Mouse (Mus musculus) forebrain, embryonic 15.5 days (tissue): ENCODE measurements around the gene Pbld1. TPM values are rescaled to one million over a fixed set of nuclear protein-coding genes. Genes with fewer than 3 reads are reported as not detected.
"Not testable (repeated sequence)": the region's sequence is repeated elsewhere in the genome, so short reads cannot be mapped to it uniquely, and the experiment has no call there.

Source experiments
- ATAC-seq: fragments of 200-750 bp; cut with Nextera tagmentation; replicated peaks from 2 replicates; pipeline ENCODE4 v1.8.0; 2017; ENCODE audit warnings: mild to moderate bottlenecking, moderate TSS enrichment, moderate library complexity
- H3K27ac ChIP-seq: fragments of 300-500 bp; sonication (generic); replicated peaks from 2 replicates; pipeline ENCODE4 v1.5.1; 2015; ENCODE audit warnings: mild to moderate bottlenecking, inconsistent platforms
- H3K27me3 ChIP-seq: fragments of 300-500 bp; sonication (generic); 2 replicates; pipeline ENCODE4 v1.6.1; 2015; ENCODE audit warnings: inconsistent platforms
- H3K36me3 ChIP-seq: fragments of 300-500 bp; sonication (generic); 2 replicates; pipeline ENCODE4 v1.6.1; 2015; ENCODE audit warnings: mild to moderate bottlenecking, inconsistent platforms
- H3K4me1 ChIP-seq: fragments of 300-500 bp; sonication (generic); 2 replicates; pipeline ENCODE4 v1.6.1; 2015; ENCODE audit warnings: inconsistent platforms
- H3K4me2 ChIP-seq: fragments of 300-500 bp; sonication (generic); replicated peaks from 2 replicates; pipeline ENCODE4 v1.6.1; 2015; ENCODE audit warnings: mild to moderate bottlenecking, inconsistent platforms
- H3K4me3 ChIP-seq: fragments of 300-500 bp; sonication (generic); 2 replicates; pipeline ENCODE4 v1.5.1; 2015; ENCODE audit warnings: mild to moderate bottlenecking, inconsistent platforms
- H3K9ac ChIP-seq: fragments of 300-500 bp; sonication (generic); replicated peaks from 2 replicates; pipeline ENCODE4 v1.6.1; 2015; ENCODE audit warnings: mild to moderate bottlenecking, inconsistent platforms
- H3K9me3 ChIP-seq: fragments of 300-500 bp; sonication (generic); 2 replicates; pipeline ENCODE4 v1.6.1; 2016; ENCODE audit warnings: inconsistent platforms
- WGBS: fragments of 180-500 bp; shearing (Covaris S2); methylation state at CpG from one replicate; pipeline ENCODE4 v1.1.7; 2015; ENCODE audit warnings: mixed read lengths; 5-methylcytosine and 5-hydroxymethylcytosine counted together
- polyA plus RNA-seq: library from polyadenylated mRNA; unstranded; fragments of >200 nt; fragmentation: Nextera tagmentation; extraction: Ambion mirVana; gene quantifications from 2 replicates; pipeline ENCODE4 v1.2.1, GENCODE M21; 2015

Gene Pbld1
- polyA plus RNA-seq, 1 experiment from 2014 or later, result 0.87 TPM

GRCm38 (mm10) chr10:63049106-63049505 is 10.9 kb upstream of the Pbld1 start:
- no peaks in the 10 kb centered on the region for H3K4me1 ChIP-seq
- H3K27ac ChIP-seq, result no peak overlapping the region
- 85% methylated on average over 2 of the region's 2 CpGs for WGBS
- H3K4me2 ChIP-seq, result no peak overlapping the region
- H3K27me3 ChIP-seq, result no peaks in the 10 kb centered on the region
- no peak overlapping the region for H3K9ac ChIP-seq
- no peaks in the 10 kb centered on the region for H3K9me3 ChIP-seq
- no peaks in the 10 kb centered on the region for H3K36me3 ChIP-seq
- no peak for ATAC-seq
- no peak overlapping the region for H3K4me3 ChIP-seq

- no peak for ATAC-seq
- Histone ChIP-seq H3K36me3 (no peaks in the 10 kb centered on the region), H3K4me2 (no peak overlapping the region), H3K27ac (no peak overlapping the region), H3K4me1 (no peaks in the 10 kb centered on the region), H3K27me3 (no peaks in the 10 kb centered on the region), H3K9me3 (no peaks in the 10 kb centered on the region), H3K9ac (no peak overlapping the region), H3K4me3 (no peak overlapping the region)
- WGBS, result 73% methylated on average over 7 of the region's 7 CpGs
Observed at GRCm38 (mm10) chr10:63051267-63051666, 8.7 kb upstream of the Pbld1 start.

GRCm38 (mm10) chr10:63052011-63052410 is 8.0 kb upstream of the Pbld1 start:
- no peak for ATAC-seq
- no peak overlapping the region for H3K4me3 ChIP-seq
- no peaks in the 10 kb centered on the region for H3K9me3 ChIP-seq
- H3K27ac ChIP-seq, result no peak overlapping the region
- no peak overlapping the region for H3K4me2 ChIP-seq
- no peaks in the 10 kb centered on the region for H3K27me3 ChIP-seq
- 89% methylated on average over 6 of the region's 6 CpGs for WGBS
- no peaks in the 10 kb centered on the region for H3K36me3 ChIP-seq
- no peak overlapping the region for H3K9ac ChIP-seq
- H3K4me1 ChIP-seq, result no peaks in the 10 kb centered on the region

GRCm38 (mm10) chr10:63053007-63053406 is 7.0 kb upstream of the Pbld1 start:
- H3K4me2 ChIP-seq, result no peak overlapping the region
- no peaks in the 10 kb centered on the region for H3K9me3 ChIP-seq
- no peak overlapping the region for H3K27ac ChIP-seq
- H3K4me3 ChIP-seq, result no peak overlapping the region
- H3K27me3 ChIP-seq, result no peaks in the 10 kb centered on the region
- no peaks in the 10 kb centered on the region for H3K4me1 ChIP-seq
- H3K9ac ChIP-seq, result no peak overlapping the region
- WGBS, result 61% methylated on average over 6 of the region's 6 CpGs
- ATAC-seq, result no peak
- no peaks in the 10 kb centered on the region for H3K36me3 ChIP-seq

- H3K36me3 ChIP-seq, H3K4me1 ChIP-seq, H3K27ac ChIP-seq, H3K4me2 ChIP-seq, ATAC-seq, H3K27me3 ChIP-seq, H3K9me3 ChIP-seq, H3K4me3 ChIP-seq, H3K9ac ChIP-seq: not testable (repeated sequence)
- 89% methylated on average over 6 of the region's 6 CpGs for WGBS
Observed at GRCm38 (mm10) chr10:63054071-63054470, 5.9 kb upstream of the Pbld1 start.

GRCm38 (mm10) chr10:63054586-63054985 is 5.4 kb upstream of the Pbld1 start:
- 94% methylated on average over 2 of the region's 2 CpGs for WGBS
- no peak for ATAC-seq

GRCm38 (mm10) chr10:63056966-63057750 is 2.8 kb upstream of the Pbld1 start:
- Histone ChIP-seq H3K36me3 (no peaks in the 10 kb centered on the region), H3K27ac (no peak overlapping the region), H3K4me2 (no peak overlapping the region), H3K9me3 (no peaks in the 10 kb centered on the region), H3K4me1 (0 out of 2 replicates have a peak, but pooled peaks cover 3% of the 10 kb centered on the region), H3K27me3 (no peaks in the 10 kb centered on the region), H3K9ac (no peak overlapping the region), H3K4me3 (no peak overlapping the region)
- 45% methylated on average over 24 of the region's 24 CpGs for WGBS
- ATAC-seq, result no peak

More at GRCm38 (mm10) chr10:63054586-63054985, 5.4 kb upstream of the Pbld1 start:
- H3K9me3 ChIP-seq, result no peaks in the 10 kb centered on the region
- H3K36me3 ChIP-seq, result no peaks in the 10 kb centered on the region
- H3K27me3 ChIP-seq, result no peaks in the 10 kb centered on the region
- no peak overlapping the region for H3K9ac ChIP-seq
- H3K4me1 ChIP-seq, result no peaks in the 10 kb centered on the region
- H3K4me2 ChIP-seq, result no peak overlapping the region
- H3K27ac ChIP-seq, result no peak overlapping the region
- no peak overlapping the region for H3K4me3 ChIP-seq

GRCm38 (mm10) chr10:63060406-63060805 is 444 bp downstream of the Pbld1 start:
- Histone ChIP-seq H3K36me3 (no peaks in the 10 kb centered on the region), H3K4me3 (no peak overlapping the region), H3K27me3 (no peaks in the 10 kb centered on the region), H3K27ac (no peak overlapping the region), H3K4me1 (0 out of 2 replicates have a peak, but pooled peaks cover 3% of the 10 kb centered on the region), H3K9ac (no peak overlapping the region), H3K4me2 (no peak overlapping the region), H3K9me3 (no peaks in the 10 kb centered on the region)
- 58% methylated on average over 11 of the region's 11 CpGs for WGBS
- ATAC-seq, result no peak

- no peak for ATAC-seq
- H3K4me3 ChIP-seq, result no peak overlapping the region
- H3K36me3 ChIP-seq, result no peaks in the 10 kb centered on the region
- H3K27ac ChIP-seq, result no peak overlapping the region
- H3K27me3 ChIP-seq, result no peaks in the 10 kb centered on the region
- 83% methylated on average over 12 of the region's 12 CpGs for WGBS
- no peaks in the 10 kb centered on the region for H3K9me3 ChIP-seq
- H3K9ac ChIP-seq, result no peak overlapping the region
- H3K4me1 ChIP-seq, result 0 out of 2 replicates have a peak, but pooled peaks cover 3% of the 10 kb centered on the region
- no peak overlapping the region for H3K4me2 ChIP-seq
Observed at GRCm38 (mm10) chr10:63061266-63061665, 1.3 kb downstream of the Pbld1 start.

- Histone ChIP-seq H3K27me3 (no peaks in the 10 kb centered on the region), H3K27ac (no peak overlapping the region), H3K9me3 (no peaks in the 10 kb centered on the region), H3K36me3 (no peaks in the 10 kb centered on the region), H3K4me2 (no peak overlapping the region), H3K4me1 (0 out of 2 replicates have a peak, but pooled peaks cover 3% of the 10 kb centered on the region), H3K9ac (no peak overlapping the region), H3K4me3 (no peak overlapping the region)
- WGBS, result 91% methylated on average over 5 of the region's 5 CpGs
- ATAC-seq, result no peak
Observed at GRCm38 (mm10) chr10:63062696-63063095, 2.7 kb downstream of the Pbld1 start.

- no peak overlapping the region for H3K27ac ChIP-seq
- ATAC-seq, result no peak
- H3K9ac ChIP-seq, result no peak overlapping the region
- no peaks in the 10 kb centered on the region for H3K9me3 ChIP-seq
- 76% methylated on average over 7 of the region's 7 CpGs for WGBS
- no peaks in the 10 kb centered on the region for H3K27me3 ChIP-seq
- no peaks in the 10 kb centered on the region for H3K36me3 ChIP-seq
- H3K4me3 ChIP-seq, result no peak overlapping the region
- H3K4me2 ChIP-seq, result no peak overlapping the region
- H3K4me1 ChIP-seq, result 0 out of 2 replicates have a peak, but pooled peaks cover 3% of the 10 kb centered on the region
Observed at GRCm38 (mm10) chr10:63063365-63063764, 3.4 kb downstream of the Pbld1 start.

- Histone ChIP-seq H3K9ac (no peak overlapping the region), H3K9me3 (no peaks in the 10 kb centered on the region), H3K4me3 (no peak overlapping the region), H3K4me2 (no peak overlapping the region), H3K27me3 (no peaks in the 10 kb centered on the region), H3K4me1 (0 out of 2 replicates have a peak, but pooled peaks cover 3% of the 10 kb centered on the region), H3K36me3 (no peaks in the 10 kb centered on the region), H3K27ac (no peak overlapping the region)
- no peak for ATAC-seq
- 89% methylated on average over 9 of the region's 9 CpGs for WGBS
Observed at GRCm38 (mm10) chr10:63064516-63064915, 4.6 kb downstream of the Pbld1 start.

- Histone ChIP-seq H3K9ac (no peak overlapping the region), H3K4me2 (no peak overlapping the region), H3K27me3 (no peaks in the 10 kb centered on the region), H3K9me3 (no peaks in the 10 kb centered on the region), H3K36me3 (no peaks in the 10 kb centered on the region), H3K27ac (no peak overlapping the region), H3K4me1 (0 out of 2 replicates have a peak, but pooled peaks cover 2% of the 10 kb centered on the region), H3K4me3 (no peak overlapping the region)
- ATAC-seq, result no peak; the same call in 1 of the 2 replicates
- 31% methylated on average over 8 of the region's 8 CpGs for WGBS
Observed at GRCm38 (mm10) chr10:63065561-63065960, 5.6 kb downstream of the Pbld1 start.
